Mouse (Mus musculus) adrenal gland, postnatal 25 days (tissue): ENCODE measurements around the gene Ppl. TPM values are rescaled to one million over a fixed set of nuclear protein-coding genes. Genes with fewer than 3 reads are reported as not detected.

Source experiments
- DNase-seq: peaks from one replicate; pipeline ENCODE4 v3.0.0; 2021; ENCODE audit warnings: mixed read lengths
- total RNA-seq: library from RNA; stranded (reverse); gene quantifications from 2 replicates; pipeline ENCODE4 v1.2.3, GENCODE M21; 2021

Ppl gene
- total RNA-seq, 1 experiment from 2014 or later = 1.5 TPM

DNA sequence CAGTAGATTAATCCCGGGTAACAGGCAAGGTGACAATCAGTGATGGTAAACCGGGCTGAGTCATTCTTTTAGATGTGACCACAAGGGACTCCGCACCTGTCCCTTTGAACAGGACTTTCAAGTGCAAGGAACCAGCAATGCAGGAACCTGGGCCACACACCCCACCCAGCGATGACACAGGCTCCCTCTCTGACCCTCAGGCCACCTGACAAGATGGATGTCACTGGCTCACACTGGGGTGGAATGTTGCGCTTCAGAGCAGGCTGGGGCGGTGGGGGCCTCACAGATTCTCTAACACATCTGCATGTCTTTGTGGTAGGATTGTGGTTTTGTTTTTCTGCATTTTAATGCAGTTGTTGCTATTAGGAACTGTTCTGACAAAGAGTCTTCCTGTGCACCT, 8.7 kb downstream of the Ppl start:
- no peak for DNase-seq

DNA sequence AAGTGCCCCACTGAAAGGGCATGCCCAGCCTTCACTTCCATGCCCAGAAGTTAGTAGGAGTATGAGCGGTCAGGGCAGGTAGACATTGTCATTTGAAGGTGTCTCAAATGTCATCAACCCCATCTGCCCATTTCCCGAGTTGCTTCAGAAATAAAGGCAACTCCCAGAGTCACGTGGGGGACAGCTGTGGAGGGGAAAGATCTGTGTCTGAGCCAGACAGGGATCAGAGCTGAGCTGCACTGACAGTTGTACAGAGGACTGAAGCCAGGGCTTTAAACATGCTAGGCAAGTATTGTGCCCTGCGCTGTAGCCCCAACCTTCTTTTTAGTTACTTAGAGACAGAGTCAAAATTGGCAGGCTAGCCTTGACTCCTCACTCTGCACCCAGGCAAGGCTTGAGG, 12.4 kb downstream of the Ppl start:
- DNase-seq = no peak

DNA sequence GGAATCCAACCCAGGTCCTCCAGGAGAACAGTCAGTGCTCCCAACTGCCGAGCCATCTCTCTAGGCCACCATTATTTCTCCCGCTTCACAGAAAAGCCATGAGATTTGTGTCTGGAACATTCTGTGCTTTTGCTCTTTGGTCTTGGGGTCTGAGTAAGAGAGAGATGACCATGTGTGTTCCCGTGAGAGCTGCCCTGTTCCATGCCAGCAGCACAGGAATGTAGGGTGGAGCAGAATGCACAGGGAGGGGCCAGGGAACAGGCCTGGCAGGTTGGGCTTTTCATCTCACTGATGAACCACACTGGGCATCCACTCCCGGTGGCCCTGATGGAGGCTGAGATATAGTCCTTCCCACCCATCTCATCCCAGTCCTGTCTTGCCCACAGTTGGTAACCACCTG, 12.8 kb downstream of the Ppl start:
- DNase-seq = no peak

DNA sequence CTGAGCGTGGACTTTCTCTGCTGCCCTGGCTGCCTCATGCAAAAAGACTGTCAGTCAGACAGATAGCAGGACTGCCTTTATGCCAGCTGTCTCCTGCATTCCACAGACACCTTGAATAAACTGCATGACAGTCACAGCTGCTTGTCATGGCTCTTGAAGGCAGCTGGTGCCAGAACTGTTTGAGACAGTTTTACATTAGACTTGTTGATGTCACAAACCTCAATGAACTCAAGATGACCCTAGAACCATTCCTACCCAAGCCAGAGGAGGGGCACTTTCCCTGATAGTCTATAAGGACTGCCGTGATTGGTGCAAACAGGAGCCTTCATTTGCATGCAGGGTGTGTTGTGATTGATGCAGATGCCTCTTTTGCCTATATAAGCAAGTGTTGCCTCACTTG, 18.6 kb downstream of the Ppl start:
- no peak for DNase-seq

DNA sequence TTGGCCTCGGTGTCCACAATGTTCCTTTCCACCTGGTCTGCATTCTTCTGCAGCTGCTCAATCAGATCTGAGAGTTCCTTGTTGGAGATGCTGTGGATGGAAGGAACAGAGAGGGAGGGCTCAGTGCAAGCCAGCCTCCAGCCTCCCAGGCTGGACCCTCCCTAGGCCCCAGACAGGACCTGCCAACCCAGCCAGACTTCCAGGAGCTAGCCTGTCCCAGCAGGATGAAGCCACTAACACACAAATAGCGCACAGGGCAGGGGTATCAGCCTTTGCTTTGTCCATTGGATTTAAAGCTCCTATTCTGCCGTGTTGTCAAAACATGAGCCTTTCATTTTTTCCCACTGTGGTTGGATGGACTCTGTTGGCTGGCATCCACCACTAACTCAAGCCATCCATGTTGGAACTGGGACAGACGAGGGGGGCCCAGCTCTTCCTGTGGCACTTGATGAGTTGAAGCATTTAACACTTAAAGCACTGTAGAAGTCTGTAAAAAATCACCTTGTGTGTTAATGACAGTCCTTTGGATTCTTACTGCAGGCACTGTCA, 19.1 kb downstream of the Ppl start:
- DNase-seq = no peak

DNA sequence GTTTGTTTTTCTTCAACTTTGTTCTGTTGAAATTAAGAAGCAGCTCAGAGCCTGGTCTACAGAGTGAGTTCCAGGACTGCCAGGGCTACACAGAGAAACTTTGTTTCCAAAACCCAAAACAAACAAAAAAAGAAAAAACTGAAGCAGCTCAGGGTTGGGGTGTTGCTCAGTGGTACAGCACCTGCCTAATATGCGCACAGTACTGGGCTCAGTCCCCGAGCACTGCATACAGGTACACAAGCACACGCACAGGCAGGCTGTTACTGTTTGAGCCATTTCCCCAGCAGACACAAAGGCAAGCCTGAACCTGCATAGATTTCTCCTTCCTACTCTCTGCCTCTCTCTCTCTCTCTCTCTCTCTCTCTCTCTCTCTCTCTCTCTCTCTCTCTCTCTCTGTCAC, 21.2 kb downstream of the Ppl start:
- DNase-seq = no peak

DNA sequence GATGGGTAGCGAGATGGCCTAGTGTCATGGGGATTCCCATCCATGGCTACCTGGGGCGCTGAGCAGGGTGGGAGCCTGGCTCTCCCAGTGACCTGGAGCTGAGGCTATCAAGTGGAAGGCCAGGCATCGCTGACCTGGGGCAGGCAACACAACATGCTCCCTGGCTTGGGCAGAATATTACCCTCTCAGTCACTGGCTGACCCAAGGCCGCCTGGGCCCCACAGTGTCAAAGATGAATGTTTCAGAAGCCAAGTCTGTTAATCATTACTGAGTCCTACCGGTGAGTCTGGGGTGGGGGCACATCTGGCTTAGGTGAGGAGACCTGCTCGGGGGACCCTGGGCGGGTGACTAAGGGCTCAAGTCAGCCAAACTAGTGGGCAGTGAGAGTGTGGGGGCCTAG, 22.3 kb downstream of the Ppl start:
- DNase-seq = no peak

DNA sequence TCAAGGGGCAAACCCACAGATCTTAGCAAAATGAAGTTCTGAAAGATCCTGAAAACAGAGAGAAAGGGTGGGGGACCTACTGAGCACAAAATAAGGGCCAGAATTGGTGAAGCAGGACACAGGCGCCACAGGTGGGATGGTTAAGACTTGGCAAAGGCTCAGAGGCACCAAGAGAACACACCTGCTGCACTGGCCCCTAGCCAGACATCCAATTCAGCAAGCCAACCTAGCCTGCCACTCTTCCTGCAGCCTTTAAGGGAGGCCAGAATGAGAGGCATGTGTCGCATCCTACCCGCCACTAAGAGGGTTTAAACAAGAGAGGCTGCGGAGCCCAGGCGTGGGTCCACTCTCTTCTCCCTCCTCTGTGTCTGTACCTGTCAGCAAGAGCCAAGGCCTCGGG, 31.2 kb downstream of the Ppl start:
- DNase-seq = no peak

DNA sequence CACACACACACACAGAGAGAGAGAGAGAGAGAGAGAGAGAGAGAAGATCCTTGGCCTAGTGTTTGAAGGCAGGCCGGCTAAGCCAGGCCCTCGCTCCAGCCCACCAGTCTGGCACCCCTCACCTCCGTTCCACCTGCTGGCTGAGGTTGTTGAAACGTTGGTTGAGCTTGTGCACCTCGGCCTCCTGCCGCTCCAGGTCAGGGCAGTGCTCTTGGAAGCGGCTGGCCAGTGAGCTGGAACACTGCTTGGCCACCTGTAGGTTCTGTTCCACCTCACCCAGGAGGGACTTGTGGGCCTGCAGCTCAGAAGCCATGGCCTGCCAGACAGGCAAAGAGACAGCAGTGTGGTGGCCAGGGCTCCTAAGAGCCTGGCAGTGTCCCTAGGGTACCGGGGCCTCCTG, 35.7 kb downstream of the Ppl start:
- DNase-seq = no peak

DNA sequence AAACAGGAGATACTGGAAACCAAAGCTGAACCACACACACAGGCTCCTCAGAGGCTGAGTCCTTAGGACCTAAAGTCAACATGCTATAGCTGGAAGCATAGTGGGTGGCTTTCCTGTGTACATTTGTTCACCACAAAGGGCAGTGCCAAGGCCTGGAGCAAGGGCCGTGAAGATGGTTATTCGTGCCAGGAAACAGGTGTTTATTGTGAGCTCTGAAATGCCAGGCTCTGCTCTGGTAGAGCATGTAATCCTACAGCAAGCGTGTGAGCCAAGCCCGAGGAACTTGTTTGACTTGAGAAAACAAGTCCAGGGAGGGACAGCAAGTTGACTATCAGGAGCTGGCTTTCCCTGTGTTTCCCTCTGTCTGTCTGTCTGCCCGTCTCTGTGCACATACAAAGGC, 38.9 kb downstream of the Ppl start:
- no peak for DNase-seq

DNA sequence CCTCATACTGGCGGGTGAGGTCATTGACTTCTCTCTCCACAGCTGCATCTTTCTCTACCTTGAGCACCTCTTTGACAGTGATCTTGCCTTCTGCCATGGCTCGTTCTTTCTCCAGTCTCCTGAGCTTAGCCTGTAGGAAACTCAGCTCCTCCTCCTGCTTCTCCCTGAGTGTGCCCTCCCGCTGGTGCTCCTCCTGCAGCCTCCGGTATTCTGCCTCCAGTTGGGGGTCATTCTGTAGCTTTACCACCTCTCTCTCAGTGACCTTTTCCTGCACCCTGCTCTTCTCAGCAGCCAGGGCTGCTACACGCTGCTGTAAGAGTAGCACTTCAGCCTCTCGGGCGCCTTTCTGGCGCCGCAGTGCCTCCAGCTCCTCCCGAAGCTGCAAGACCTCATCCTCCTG, 43.2 kb downstream of the Ppl start:
- no peak for DNase-seq

DNA sequence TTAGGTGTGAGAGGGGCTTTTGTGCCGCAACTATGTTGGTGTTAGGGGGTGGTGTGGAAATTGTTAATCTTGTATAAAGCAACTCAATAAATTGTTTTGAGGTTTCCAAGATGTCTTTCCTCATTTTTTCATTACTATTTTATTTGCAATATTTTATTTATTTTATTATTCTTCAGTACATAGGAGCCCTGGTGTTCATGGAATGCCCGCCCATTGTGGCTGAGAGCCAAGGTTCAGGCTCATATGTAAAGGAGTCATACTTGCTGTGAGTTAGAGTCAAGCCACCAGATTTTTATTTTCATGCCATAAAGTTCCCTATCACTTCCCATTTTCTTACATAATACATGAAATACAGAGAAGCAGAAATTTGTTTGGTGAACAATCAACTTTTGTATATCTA, 46.0 kb downstream of the Ppl start:
- no peak for DNase-seq

DNA sequence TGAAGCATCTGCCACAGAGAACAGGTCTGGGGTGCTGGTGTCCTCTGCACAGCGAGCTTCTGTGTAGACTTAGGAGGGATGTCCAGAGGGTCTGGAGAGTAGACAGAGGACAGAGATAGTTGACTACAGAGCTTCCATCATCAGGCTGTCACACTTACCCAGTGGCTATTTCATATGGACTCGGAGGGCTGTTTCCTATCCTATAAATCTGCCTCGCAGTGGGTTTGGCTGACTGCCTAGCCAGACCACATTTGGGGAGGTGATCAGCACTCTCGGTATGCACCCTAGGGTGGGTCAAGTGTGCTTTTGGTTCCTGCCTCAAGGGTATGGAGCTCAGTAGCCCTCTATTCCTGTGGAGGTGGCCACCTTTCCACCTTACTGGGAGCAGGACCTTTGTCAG, 47.0 kb downstream of the Ppl start:
- no peak for DNase-seq

DNA sequence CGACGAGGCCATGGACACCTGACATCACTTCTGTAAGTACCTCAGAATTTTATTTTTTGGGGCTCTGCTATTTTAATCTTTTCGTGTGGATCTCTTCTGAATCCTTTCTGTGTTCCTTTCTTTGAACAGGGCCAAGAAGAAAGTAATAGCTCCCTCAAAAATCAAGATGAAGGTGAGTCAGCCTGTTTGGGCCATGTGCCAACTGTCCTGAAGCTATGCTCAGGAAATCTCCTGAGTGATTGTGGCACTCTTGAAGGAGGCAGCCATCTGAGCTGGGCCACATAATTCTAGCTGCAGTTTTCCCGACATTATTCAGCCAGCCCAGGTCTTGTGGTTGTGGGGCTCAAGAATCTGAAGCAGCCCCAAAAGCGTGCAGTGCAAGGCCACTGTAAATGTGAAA, 57.9 kb downstream of the Ppl start:
- DNase-seq = peak; percentile 44

DNA sequence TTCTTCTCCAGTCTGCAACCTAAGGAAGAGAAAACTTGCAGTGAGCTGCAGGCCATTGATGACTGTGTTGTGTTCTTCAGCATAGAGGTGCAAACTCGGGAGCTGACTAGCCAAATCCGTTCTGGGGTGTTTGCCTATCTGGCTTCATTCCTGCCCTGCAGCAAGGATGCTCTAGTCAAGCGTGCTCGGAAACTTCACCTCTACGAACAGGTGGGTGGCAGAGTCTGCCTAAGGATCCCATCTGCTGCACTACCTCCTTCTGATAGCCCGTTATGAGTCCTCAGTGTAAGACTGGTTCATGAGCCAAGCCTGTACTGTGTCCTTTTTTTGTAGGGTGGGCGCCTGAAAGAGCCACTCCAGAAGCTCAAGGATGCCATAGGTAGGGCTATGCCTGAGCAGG, 60.2 kb downstream of the Ppl start:
- no peak for DNase-seq

DNA sequence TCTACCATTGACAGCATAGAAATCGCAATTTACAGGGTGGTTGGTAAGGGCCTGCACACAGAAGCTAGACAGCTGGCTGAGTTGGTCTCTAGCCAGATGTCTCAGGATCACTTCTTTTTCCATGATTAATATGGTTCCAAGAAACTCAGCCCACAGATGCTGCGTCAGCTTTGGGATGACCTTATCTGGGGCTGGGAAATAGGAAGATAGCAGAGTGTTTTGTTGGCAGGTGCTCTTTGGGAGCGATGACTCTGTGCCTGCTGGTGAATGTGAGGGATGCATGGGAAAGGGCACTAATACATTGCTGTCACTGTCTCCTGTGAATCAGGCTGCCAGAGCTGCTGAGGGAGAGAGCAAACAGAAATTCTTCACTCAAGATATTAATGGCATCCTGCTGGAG, 61.9 kb downstream of the Ppl start:
- peak; percentile 34 for DNase-seq

DNA sequence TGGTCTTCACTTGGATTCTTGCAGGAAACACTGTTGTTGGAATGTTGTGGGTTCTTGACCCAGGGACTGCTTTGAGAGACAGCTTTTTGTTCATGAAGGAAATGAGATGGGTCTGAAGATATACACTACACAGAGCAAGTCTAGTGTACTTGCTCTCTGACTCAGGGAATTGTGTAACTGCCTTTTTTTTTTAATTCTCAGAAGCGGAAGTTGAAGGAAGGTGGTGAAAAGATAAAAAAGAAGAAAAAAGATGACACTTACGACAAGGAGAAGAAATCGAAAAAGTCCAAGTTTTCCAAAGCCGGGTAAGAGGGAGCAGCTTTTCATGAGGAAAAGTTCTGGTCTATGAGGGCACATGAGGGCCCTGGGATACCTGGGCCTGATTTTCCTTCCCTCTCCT, 68.7 kb downstream of the Ppl start:
- DNase-seq = no peak

DNA sequence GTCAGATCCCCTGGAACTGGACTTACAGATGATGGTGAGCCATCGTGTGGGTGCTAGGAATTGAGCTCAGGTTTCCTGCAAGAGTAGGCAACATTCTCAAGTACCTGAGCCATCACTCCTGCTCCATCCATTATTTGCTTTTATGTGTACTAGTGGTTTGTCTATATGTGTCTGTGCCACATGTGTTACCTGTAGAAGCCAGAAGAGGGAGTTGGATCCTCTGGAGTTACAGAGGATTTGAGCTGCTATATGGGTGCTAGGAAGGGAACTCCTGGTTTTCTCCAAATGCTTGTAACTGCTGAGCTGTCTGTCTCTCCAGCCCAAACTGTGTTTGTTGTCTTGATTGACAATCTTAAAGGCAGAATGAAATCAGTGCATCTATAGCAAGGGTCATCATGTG, 74.1 kb downstream of the Ppl start:
- no peak for DNase-seq

DNA sequence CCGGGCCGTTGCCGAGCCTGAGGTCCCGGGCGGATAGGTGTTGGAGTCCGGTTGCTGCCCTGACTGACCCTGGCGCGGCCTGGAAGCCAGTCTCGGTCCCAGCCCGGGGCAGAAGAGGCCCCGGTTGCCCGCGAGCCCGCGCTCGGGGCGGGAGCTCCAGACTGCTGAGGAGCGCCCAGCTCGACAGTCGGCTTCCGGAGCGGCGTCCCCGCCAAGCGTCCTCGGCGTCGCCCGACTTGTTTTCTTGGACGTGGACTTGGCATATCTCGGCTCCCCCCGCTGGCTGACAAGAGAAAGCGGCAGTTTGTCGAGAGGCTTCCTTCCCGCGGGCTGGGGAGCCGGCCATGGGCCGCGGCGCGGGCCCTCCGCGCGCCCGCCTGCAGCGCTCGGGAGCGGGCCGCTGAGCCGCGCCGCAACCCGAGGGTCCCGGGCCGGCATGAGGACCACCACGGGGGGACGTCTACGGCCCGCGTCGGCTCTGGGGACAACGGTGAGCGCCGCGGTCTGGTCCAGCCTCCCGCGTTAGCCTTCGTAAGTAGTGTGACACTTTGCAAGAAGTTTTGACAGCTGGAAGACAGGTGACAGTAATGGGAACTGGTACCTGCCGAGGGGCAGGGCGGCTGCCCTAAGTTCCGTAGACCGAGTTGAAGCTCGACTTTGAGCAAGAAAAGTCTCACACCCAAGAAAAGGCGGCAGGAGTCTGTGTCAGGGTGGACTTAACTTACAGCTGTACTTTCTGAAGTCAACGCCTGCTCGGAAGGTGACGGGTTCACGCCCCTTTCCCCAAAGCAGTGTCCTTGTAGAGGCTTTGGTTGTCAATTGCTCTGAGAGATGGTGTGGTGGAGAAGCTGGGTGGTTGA, 81.7 kb downstream of the Ppl start:
- peak; percentile 78 for DNase-seq

DNA sequence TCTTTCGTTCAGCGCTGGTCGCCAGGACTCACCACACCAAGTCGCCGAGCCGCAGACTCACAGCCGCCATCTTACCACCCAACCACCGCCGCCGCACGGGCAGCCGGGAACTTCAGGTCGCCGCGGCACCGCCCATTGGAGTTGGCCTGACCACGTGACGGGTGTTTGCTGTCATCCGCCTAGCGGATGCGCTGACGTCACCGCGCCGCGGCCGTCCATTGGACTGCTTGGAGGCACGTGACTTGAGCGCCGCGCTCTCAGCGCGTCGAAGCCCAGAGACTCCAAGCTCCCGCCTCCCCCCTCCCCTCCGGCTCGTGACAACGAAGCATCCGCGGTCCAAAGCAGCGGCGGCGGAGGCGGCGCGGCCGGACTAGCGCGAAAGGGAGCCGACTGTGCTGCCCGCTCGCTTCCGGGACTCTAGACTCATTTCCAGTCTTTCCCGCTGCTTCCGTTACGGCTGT, 82.4 kb downstream of the Ppl start, which contains the start of the genes Glyr1 and Ubn1:
Glyr1 (minus strand) TSS at position 90 of the 461 bp plus-strand sequence.
Ubn1 (plus strand) TSS at position 284 of the 461 bp plus-strand sequence.
- peak; percentile 99 for DNase-seq

DNA sequence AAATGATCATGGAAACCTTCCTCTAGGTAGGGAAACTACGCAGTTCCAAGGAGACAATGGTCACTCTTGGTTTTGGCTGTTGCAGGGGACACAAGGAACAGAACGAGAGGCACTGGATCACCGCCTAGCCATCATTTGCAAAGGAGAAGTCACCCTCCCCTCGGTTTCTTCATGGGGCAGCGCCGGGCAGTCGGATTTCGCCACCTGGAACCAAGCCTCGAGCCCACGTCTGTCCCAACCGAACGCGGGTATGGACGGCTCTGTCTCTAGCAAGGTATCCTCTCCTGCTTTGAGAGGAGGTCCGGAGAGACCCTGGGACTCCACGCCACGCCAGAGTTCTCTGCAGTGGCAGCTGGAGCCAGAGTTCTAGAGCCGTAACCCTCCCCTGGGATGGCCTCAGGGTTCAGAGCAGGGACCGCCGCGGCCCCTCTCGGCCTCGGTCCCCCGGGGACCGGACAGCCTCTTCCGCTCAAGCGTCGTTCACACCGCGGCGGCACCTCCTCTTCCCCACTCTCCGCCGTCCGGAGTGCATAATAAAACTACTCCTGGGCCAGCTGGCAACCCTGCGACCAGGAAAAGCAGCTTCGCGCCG, 82.9 kb downstream of the Ppl start:
- no peak for DNase-seq

DNA sequence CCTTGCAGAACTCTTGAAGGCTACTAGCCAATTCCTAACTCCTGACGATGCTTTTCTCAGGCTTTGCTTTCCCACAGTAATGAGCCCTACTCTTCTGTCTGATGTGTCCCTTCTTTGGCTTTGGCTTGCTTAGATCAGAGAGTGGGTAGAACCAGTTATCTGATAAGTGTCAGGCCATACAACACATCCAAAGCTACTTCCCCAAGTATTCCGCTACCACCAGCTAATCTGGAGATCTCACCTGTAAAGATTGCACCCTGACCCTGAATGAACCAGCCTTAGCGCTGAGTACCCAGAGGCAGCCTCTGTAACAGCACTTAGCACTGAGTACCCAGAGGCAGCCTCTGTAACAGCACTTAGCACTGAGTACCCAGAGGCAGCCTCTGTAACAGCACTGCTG, 86.9 kb downstream of the Ppl start:
- DNase-seq = no peak

DNA sequence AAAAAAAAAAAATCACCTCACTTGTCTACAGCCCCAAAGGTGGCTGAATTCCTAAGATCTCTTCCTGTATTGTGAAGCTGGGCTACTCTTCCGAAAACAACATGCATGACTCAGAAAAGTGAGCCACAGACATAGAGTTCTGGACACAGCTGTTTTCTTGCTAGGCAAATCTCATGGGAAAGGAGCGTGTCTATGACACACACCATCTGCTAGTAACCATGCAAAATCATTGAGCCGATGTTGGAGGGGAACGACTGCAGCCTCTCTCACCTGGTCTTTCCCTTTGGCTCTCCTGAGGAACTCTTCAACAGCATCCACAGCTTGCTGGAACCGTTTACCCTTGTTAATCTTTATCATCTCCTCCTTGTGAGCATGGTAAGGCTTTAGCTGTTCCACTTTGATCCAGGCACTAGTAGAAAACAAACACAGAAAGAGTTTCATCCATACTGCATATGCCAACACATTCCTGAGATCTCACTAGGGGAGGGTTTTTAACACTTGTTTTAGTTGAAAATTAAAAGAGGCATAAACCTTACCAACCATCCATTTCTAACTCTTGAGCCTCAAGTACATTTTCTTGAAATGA, 95.5 kb downstream of the Ppl start:
- DNase-seq = no peak
